Mouse (Mus musculus): Measurements from ENCODE around the gene Olfr523. TPM values are rescaled to one million over a fixed set of nuclear protein-coding genes. Genes with fewer than 3 reads are reported as not detected.

Olfr523 gene
- polyA plus RNA-seq, 1 experiment = not detected

DNA sequence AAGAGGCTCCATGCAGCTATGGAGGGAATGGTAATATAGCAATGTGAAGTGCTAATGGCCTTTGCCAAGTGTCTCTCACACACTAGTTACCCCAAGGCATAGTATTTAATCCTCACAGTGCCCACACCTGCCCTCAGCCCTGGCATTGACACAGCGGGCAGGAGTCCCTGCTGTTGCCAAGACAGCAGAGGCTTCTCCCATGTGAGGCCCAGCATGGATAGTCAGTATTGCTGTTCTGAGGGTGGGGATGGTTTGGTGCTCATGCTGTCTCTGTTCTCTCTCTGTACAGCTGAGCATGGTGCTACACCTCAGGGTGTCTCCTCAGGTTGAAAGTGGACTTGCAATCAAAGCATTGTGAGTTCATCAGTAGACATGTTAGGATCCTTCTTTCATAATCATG lies 17.4 kb downstream of the Olfr523 start:
- Histone ChIP-seq H3K4me1 (ENCODE audit: control insufficient read depth, insufficient read depth, low read length) (no peaks in the 10 kb centered on the region), H3K4me3 (ENCODE audit: insufficient read depth, low read length) (no peak overlapping the region), H3K27ac (ENCODE audit: insufficient read depth, low read length) (no peak overlapping the region)
- TF ChIP-seq POLR2A (IDR thresholded peaks at IDR 0.05; ENCODE audit: extremely low read depth, insufficient read depth, low read length) (no peak), CTCF (IDR thresholded peaks at IDR 0.05; ENCODE audit: extremely low read depth, insufficient read depth, low read length) (no peak)

DNA sequence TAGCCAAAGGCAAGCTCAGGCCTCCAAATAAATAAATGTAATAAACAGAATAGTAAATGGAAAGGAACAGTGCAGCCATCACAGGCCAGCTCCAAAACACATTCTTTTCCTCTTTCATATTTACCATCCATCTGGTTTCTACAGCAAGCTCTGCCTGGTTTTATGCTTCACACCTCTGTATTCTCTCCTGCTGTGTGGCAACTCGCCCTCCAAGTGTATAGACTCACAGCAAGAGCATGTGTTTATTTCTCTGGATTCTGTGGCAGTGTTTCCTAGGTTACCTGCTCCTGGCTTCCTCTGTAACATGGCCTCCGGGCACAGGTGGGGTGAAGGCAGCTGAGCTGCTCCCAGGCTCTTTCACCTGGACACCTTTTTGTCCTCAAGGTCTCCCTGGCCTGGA lies 19.4 kb downstream of the Olfr523 start:
- no peak for TF ChIP-seq CTCF (IDR thresholded peaks at IDR 0.05; ENCODE audit: extremely low read depth, insufficient read depth, low read length)
- TF ChIP-seq POLR2A (IDR thresholded peaks at IDR 0.05; ENCODE audit: extremely low read depth, insufficient read depth, low read length) = no peak
- Histone ChIP-seq H3K4me1 (ENCODE audit: control insufficient read depth, insufficient read depth, low read length) (no peaks in the 10 kb centered on the region; the same call in 1 of the 2 replicates), H3K4me3 (ENCODE audit: insufficient read depth, low read length) (no peak overlapping the region), H3K27ac (ENCODE audit: insufficient read depth, low read length) (no peak overlapping the region)

DNA sequence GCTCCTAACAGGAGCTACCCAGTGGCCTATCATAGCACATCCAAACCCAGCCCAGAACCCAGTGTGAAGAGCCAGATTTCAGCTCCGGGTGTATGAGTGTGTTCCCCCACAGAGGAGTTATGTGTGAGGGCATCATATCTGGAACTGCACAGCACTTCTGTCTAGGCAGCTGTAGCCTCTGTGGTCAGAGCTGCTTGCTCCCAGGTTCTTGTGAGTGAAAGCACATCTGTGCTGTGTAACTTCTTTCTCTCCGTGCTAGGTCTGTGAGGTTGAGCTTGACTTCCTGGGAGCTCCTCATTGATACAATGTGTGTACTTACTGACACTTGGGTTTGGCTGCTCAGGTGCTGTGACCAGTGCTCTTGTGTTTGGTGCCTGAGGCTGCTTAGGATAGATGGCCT lies 19.8 kb downstream of the Olfr523 start:
- no peak overlapping the region for H3K4me3 ChIP-seq (ENCODE audit: insufficient read depth, low read length)
- no peak overlapping the region for H3K27ac ChIP-seq (ENCODE audit: insufficient read depth, low read length)
- no peaks in the 10 kb centered on the region; the same call in 1 of the 2 replicates for H3K4me1 ChIP-seq (ENCODE audit: control insufficient read depth, insufficient read depth, low read length)
- TF ChIP-seq POLR2A (IDR thresholded peaks at IDR 0.05; ENCODE audit: extremely low read depth, insufficient read depth, low read length) = no peak

DNA sequence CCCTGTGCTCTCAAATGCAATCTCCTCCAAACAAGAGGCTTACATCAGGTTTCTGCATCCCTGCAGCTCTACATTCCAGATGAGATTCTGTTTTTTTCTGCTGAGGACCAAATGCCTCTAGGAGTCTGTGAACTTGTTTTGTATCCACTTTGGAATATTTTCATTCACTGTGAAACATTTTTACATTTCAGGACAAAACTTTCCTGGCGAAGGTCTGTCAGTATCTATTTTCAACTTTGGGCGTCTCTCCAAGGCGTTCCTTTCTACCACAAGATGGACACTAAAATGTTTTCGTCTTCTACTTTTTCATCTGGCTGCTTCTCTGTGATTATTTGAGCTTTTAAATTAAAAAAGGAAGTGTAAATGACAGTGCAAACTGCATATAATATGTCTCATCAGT lies 21.0 kb downstream of the Olfr523 start:
- Histone ChIP-seq H3K4me3 (ENCODE audit: insufficient read depth, low read length) (no peak overlapping the region), H3K4me1 (ENCODE audit: control insufficient read depth, insufficient read depth, low read length) (no peaks in the 10 kb centered on the region; the same call in 1 of the 2 replicates), H3K27ac (ENCODE audit: insufficient read depth, low read length) (no peak overlapping the region)
- TF ChIP-seq POLR2A (IDR thresholded peaks at IDR 0.05; ENCODE audit: extremely low read depth, insufficient read depth, low read length) (no peak), CTCF (IDR thresholded peaks at IDR 0.05; ENCODE audit: extremely low read depth, insufficient read depth, low read length) (no peak)

DNA sequence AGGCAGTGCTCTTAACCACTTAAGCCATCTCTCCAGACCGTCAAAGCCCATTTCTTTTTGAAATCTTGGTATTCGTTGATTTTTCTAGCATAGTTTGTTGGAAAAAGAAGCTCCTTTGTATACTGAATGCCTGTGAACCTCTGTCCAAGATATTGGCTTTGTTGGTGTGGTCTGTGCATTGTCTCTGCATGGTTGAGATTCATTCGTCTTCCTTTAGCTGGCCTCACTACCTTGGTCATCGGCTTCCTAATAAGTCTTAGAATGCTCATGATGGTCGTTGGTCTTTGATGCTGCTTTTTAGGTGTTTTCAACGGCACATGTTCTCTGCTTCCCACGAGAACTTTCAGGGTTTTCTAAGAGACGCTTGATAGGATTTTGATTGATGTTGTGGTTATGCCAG lies 23.0 kb downstream of the Olfr523 start:
- H3K27ac ChIP-seq (ENCODE audit: insufficient read depth, low read length) = no peak overlapping the region
- H3K4me3 ChIP-seq (ENCODE audit: insufficient read depth, low read length) = no peak overlapping the region
- TF ChIP-seq POLR2A (IDR thresholded peaks at IDR 0.05; ENCODE audit: extremely low read depth, insufficient read depth, low read length) = no peak
- TF ChIP-seq CTCF (IDR thresholded peaks at IDR 0.05; ENCODE audit: extremely low read depth, insufficient read depth, low read length) = no peak
- H3K4me1 ChIP-seq (ENCODE audit: control insufficient read depth, insufficient read depth, low read length) = no peaks in the 10 kb centered on the region; the same call in 1 of the 2 replicates

DNA sequence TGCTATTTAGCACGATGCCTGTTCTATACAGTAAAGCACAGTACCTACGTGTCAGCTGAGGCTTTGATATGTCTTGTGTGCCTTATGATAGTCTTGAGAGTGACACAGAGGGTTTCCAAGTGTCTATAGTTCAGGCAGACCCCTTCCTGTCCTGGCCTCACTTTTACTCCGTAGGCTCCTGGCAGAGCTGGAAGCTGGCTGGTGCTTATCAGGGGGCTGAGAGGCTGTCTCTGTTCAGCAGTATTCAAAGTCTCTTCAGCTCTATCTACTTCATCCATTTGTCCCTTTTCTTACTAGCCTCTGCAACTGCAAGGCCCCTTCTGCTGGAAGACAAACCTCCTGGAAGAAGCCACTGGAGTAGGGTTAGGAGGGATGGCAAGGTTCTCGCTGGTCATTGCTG lies 28.1 kb downstream of the Olfr523 start:
- Histone ChIP-seq H3K27ac (ENCODE audit: insufficient read depth, low read length) (no peak overlapping the region), H3K4me1 (ENCODE audit: control insufficient read depth, insufficient read depth, low read length) (no peaks in the 10 kb centered on the region; the same call in 1 of the 2 replicates), H3K4me3 (ENCODE audit: insufficient read depth, low read length) (no peak overlapping the region)
- no peak for TF ChIP-seq POLR2A (IDR thresholded peaks at IDR 0.05; ENCODE audit: extremely low read depth, insufficient read depth, low read length)
- TF ChIP-seq CTCF (IDR thresholded peaks at IDR 0.05; ENCODE audit: extremely low read depth, insufficient read depth, low read length) = no peak

DNA sequence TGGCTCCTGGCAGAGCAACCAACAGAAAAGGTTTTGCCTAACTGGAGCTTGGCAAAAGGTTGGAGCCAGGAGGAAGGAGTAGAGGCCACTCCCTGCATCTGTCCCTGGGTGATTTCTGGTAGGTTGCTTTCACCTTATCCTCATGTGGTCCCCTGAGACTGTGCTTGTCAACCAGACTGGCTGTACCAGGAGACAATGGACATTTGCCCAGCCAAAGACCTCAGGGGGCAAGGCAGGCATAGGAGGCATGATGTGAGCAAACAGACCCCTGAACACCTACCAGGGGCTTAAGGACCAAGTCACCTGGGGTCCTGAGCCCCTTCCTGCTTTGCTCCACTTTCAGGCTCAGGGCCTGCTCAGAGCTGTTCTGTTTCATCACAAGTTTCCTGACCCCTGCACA lies 32.8 kb downstream of the Olfr523 start, which contains the start of gene Olfr524:
TSS of gene Olfr524 (minus strand) at position 101 of the 400 bp plus-strand sequence.
- no peak for TF ChIP-seq CTCF (IDR thresholded peaks at IDR 0.05; ENCODE audit: extremely low read depth, insufficient read depth, low read length)
- no peak for TF ChIP-seq POLR2A (IDR thresholded peaks at IDR 0.05; ENCODE audit: extremely low read depth, insufficient read depth, low read length)
- Histone ChIP-seq H3K4me1 (ENCODE audit: control insufficient read depth, insufficient read depth, low read length) (no peaks in the 10 kb centered on the region), H3K4me3 (ENCODE audit: insufficient read depth, low read length) (no peak within 1 kb of the TSS), H3K27ac (ENCODE audit: insufficient read depth, low read length) (no peak within 1 kb of the TSS)

DNA sequence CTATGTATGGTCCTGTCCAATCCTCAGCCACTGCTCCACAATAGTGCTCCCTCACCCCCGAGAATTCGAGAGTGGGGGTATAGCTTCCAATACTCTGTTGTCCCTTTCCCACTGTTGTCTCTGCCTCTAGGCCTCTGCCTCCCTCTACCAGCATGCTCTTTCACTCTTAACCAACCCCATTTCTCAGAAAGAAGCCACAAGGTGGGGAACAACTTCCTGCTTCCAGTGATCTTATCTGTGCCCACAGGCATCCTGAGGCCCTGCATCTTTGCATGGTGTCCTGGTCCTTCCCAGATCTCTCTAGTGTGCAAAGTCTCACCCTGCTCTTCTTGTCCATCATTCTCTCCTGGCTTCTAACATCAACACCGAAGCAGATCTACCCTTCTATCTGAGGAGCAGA lies 33.9 kb downstream of the Olfr523 start:
- Histone ChIP-seq H3K27ac (ENCODE audit: insufficient read depth, low read length) (no peak overlapping the region), H3K4me3 (ENCODE audit: insufficient read depth, low read length) (no peak overlapping the region), H3K4me1 (ENCODE audit: control insufficient read depth, insufficient read depth, low read length) (no peaks in the 10 kb centered on the region)
- TF ChIP-seq POLR2A (IDR thresholded peaks at IDR 0.05; ENCODE audit: extremely low read depth, insufficient read depth, low read length) (no peak), CTCF (IDR thresholded peaks at IDR 0.05; ENCODE audit: extremely low read depth, insufficient read depth, low read length) (no peak)

DNA sequence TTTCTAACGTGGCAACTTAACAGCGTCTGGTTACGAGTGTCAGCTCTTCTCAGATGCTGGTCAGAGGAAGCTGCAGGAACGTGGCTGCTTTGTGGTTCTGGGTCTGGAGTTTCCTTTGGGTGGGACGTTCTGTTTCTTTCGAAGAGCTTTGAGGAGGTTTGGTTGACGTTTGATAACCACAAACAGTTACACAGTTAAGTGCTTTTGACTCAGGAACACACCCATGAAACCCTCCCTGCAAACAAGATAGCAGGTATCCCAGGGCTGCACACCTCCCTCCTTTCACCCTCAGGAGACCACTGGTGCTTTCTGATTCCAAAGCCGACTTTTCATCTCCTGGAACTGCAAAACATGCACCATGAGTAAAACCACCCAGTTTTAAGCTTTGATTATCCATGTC lies 35.1 kb downstream of the Olfr523 start:
- H3K4me1 ChIP-seq (ENCODE audit: control insufficient read depth, insufficient read depth, low read length) = no peaks in the 10 kb centered on the region
- TF ChIP-seq POLR2A (IDR thresholded peaks at IDR 0.05; ENCODE audit: extremely low read depth, insufficient read depth, low read length) (no peak), CTCF (IDR thresholded peaks at IDR 0.05; ENCODE audit: extremely low read depth, insufficient read depth, low read length) (no peak)
- no peak overlapping the region for H3K4me3 ChIP-seq (ENCODE audit: insufficient read depth, low read length)
- no peak overlapping the region for H3K27ac ChIP-seq (ENCODE audit: insufficient read depth, low read length)

DNA sequence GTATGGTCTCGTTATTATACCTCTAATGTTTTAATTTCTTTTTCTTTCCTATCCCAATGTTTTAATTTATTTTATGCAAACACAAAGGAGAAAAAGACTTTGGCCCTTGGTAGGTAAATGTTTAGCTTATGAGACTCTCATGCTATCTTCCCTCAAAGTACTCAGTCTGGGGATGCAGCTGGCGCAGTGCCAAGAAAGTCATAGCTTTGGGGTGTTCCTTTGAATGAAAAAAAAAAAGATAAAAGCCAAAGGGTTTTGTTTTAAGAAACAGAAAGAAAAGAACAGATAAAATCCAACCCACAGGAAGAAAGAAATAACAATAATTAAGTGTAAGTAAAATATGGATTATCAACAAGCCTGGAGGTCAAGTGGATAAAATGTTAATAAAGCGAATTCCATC lies 35.7 kb downstream of the Olfr523 start:
- Histone ChIP-seq H3K27ac (ENCODE audit: insufficient read depth, low read length) (no peak overlapping the region), H3K4me3 (ENCODE audit: insufficient read depth, low read length) (no peak overlapping the region), H3K4me1 (ENCODE audit: control insufficient read depth, insufficient read depth, low read length) (no peaks in the 10 kb centered on the region)
- TF ChIP-seq CTCF (IDR thresholded peaks at IDR 0.05; ENCODE audit: extremely low read depth, insufficient read depth, low read length) = no peak
- no peak for TF ChIP-seq POLR2A (IDR thresholded peaks at IDR 0.05; ENCODE audit: extremely low read depth, insufficient read depth, low read length)
